Mouse (Mus musculus) MN1 (cell line): ENCODE data around the gene Srp68.

ENCODE experiments used
- DNase-seq: peaks from one replicate; pipeline ENCODE4 v3.0.0-alpha.2; 2016; ENCODE audit warnings: low spot score

The Srp68 gene

DNA sequence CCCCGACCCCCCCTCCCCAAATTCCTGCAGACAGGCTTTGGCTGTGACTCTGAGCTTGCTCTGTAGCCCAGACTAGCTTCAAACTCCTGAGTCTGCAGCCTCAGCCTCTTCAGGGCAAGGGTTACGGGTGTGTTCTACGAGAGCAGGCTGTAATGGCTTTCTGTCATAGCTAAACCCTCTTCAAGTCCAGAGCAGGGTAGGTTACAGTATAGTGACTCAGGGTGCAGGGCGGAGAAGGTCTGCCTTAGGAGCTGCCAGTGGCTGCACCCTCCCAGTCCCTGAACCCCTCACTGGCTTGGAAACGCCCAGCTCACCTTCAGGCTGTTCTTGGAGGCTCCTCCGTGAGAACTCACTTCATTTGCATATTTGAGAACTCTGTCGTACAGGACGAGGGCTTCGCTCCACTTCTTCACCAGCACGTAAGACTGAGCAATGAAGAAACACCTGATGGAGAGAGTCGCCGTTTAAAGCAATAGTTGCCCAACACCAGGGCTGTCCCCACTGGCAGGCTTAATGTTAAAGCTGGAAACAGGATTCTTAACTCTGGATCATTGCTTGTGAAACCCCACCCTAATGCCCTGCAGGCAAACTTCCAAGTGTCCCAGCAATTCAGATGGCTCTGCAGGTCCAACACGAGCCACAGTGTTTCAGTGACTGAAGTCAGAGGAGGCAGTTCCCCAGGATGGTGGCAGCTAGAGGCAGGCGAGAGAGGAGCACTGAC lies 26.4 kb downstream of the Srp68 start:
- DNase-seq, result no peak

DNA sequence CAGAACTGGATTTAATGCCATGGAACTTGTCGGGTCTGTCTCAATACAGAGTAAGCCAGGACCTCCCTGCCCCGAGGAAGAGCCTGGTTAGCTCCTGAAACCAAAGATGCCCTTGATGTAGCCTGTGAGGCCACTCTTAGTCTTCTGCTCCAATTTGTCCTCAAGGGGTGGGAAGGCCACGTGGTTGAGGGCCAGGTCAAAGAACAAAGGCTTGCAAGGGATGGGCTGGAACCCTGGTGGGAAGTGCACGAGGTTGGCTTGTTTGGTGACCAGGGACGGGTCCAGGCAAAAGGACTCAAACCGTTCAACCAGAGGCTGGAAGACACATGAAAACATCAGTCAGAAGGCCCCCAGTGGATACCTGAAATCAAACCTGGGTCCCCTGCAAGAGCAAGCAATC lies 28.4 kb downstream of the Srp68 start:
- DNase-seq, result no peak

DNA sequence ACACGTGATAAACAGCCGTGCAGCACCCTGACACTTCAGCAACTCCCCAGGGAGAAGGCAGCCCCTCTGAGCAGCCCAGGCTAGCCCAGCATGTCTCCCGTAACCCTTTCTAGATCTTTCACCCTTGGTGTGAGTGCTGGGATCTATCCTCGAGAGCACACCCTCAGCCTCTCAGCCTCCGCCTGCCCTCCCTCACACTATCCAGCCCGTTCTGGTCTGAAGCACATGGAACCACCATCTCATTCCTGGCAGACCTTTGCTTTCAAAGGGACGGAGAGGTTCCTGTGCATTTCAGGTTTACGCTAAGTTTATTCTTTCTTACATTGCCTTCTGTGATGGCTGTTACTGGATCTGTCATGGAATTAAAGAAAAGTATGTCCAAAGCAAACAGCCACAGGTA lies 29.4 kb downstream of the Srp68 start:
- DNase-seq, result no peak

DNA sequence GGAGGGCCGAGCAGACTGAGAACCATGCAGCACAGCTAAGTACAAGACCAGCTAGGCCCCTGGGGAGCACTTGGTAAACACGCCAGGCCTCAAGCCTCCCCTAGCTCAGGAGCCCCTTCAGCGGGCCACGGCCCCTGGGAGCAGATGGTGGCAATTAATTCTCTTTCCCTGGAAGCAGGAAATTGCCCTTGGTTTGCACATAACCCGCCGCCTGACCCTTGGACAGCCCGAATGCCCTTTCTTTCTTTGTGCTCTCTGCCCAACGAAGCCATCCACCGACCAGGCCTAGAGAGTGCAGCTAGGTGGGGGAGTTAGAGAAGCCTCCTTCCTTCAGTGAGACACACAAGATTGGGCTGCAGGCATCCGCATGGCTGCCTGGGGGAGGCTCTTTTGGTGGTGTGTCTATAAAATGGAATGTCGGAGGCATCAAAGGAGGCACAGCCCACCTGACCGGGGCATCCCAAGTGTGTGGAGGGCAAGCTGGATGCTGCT lies 32.2 kb downstream of the Srp68 start:
- peak; percentile 36 for DNase-seq

DNA sequence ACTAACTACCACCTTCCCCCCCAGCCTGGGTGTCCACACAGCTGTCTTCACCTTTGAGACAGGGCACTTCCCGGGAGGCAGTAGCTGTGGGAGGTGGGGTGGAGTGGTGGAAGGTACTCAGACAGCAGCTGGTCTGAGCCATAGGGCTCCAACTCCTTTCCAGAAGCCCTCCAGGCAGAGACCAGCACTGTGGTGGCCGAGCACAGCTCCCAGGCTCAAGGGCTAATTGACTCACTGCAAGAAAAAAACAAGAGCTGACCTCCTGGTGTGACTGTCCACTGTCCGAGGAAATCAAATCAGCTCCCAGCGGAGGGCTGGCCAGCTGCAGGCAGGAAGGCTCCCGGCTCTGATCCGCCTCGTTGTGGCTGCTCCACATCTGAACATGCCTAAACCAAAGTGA lies 34.2 kb downstream of the Srp68 start:
- DNase-seq, result peak; percentile 88

DNA sequence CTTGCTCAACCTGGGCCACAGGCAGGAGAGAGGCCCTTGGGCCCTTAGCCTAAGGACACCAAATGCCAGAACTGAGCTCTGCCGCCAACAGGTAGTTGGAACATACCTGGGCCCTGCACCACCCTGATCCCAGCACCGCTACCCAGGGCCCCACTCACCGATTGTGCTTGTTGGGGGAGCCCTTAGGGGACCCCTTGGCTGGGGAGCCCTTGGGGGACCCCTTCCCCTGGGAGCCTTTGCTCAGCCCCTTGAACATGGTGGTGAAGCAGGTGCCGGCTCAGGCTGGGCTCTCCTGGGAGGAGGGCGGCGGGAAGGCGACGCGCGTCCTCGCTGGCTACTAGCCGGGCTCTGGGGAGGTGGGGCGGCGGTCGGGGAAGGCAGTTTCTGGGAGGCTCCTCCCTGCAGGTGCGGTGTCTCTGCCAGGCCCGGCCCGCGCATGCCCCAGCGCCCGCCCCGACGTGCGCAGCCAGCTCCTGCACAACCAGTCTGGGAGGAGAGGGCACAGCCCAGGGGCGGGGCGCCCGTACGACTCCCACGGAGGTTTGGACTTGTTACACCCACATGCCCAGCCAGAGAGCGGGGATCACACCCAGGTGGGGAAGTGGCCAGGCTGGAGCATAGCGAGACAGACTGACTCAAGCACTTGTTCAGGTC lies 36.1 kb downstream of the Srp68 start, which contains the start of gene Evpl:
Evpl (minus strand) TSS at position 336 of the 654 bp plus-strand sequence.
- no peak for DNase-seq

DNA sequence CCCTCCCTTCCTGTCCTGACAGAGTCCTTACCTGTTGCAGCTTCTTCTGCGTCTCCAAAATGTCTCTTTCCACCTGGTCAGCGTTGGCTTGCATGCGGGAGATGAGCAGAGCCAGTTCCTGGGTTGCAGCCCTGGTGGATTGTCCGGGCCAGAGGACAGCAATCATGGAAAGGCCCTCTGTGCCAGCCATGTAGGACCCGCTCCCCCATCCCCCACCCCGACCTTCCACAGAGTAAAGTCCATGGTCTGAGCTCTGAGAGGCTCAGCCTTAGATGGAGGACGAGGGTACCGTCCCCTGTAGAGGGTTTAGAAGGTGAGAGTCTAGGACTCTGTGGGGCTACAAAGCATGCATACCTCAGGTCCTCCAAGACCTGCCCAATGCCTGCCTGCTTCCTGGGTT lies 39.1 kb downstream of the Srp68 start:
- DNase-seq, result no peak

DNA sequence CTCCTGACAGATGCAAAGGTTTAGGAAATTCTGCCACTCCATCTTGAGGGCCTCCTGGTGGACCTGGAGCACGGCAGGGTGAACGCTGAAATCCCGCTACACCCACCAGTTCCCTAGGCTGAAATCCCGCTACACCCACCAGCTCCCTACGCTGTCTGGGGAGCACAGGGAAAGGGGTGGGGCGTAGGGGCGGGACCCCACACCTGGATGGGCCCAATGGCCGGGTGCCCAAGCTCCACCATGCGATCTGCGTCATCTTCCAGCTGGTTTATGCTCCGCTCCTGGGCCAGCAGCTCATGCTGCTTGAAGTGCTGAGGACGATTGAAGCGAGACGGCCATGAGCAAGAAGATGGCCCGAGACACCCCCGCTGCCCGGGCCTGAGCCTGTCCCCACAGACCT lies 41.6 kb downstream of the Srp68 start:
- DNase-seq, result no peak

DNA sequence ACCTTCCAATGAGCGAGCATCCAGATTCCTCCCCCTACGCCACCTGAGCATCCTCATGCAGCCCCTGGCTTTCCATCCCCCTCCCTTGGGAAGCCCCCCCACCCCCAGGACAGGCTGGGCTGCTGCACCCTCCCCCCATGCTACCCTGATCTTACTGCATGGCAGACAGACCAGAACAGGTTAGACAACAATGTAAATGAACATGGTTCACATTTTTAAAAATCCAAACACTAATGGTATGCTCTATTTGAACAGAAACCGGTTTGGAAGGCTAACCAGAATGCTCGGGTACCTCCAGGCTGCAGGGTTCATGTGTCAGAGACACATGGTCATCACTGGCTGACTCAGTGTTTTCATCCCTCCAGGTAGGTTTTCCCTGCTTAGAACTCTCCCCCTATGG lies 45.3 kb downstream of the Srp68 start:
- no peak for DNase-seq

DNA sequence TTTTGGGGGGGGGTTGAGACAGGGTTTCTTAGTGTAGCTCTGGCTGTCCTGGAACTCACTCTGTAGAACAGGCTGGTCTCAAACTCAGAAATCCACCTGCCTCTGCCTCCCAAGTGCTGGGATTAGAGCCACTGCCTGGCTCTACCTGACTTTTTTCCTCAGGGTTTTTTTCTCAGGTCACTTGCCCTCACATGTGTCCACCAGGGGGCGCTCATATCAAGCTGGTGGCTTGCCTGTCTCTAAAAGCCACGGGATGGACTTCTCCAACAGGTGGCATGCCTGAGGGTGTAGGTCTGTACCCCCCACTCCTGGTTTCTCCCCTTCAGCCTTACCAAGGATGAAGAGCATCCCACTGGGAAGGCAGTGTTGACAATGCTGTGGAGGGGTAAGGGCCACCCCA lies 47.6 kb downstream of the Srp68 start:
- peak; percentile 84 for DNase-seq

DNA sequence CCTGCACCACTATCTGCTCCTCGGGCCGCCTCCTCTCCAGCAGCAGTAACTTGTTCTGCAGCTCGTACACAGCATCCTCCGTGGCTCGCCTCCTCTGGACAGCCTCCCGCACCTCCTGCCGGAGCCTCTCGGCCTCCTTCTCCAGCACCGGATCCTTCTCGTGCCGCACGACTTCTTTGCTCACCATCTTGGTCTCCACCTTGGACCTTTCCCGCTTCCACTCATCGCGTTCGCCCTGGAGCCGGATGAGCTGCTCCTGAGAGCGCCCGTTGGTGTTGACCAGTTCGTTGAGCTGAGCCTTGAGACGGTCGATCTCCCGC lies 51.3 kb downstream of the Srp68 start:
- DNase-seq, result no peak

DNA sequence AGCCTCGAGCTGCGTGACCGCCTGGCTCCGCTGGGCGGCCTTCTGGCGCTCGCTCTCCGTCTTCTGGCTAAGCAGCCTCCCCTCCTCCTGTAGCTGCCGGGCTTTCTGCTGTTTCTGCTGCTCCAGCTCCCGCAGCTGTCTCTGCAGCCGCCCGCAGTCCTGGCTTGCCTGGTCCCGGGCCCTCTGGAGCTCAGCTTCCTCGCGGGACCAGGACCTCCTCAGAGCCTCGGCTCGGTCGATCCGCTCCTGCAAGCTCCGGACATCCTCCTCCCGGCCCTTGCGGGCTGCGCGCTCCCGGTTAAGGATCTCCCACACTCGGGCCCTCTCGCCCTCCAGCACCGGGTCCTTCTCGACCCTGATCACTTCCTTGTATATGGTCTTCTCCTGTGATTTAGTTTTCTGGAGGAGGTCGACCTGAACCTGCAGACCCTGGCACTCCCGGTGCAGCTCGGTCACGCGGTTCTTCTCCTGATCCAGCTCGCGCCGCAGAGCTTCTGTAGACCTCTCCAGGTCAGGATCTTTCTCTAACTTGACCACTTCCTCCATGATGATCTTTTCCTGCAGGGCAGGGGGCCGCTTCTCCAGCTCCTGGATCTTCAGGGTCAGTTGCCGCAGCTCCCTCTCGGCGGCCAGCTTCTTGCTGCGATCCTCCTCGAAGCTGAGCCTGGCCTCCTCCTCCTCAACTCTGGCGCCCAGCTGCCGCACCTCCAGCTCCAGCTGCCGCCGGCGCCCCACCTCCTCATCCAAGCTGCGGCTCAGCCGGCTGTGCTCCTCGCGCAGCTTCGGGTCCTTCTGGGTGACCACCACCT lies 51.9 kb downstream of the Srp68 start:
- DNase-seq, result no peak

DNA sequence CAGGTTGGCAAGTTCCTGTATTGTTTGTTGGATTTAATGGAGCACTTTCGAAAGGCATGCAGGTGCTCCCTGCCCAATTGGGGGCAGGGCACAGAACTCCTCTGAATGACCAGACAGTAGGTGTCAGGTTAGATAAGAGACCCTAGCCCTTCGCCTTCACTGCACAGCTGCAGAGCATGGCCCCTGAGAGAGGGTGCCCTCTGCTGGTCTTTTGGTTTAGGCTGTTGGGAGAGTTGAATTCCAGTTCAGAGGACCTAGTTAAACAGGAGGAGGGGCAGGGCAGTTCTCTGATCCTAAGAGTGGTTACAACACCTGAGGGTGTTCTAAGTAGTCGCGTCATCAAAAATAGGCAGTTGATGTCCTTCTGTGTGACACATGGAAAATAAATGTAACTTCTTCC lies 54.1 kb downstream of the Srp68 start:
- peak; percentile 58 for DNase-seq

DNA sequence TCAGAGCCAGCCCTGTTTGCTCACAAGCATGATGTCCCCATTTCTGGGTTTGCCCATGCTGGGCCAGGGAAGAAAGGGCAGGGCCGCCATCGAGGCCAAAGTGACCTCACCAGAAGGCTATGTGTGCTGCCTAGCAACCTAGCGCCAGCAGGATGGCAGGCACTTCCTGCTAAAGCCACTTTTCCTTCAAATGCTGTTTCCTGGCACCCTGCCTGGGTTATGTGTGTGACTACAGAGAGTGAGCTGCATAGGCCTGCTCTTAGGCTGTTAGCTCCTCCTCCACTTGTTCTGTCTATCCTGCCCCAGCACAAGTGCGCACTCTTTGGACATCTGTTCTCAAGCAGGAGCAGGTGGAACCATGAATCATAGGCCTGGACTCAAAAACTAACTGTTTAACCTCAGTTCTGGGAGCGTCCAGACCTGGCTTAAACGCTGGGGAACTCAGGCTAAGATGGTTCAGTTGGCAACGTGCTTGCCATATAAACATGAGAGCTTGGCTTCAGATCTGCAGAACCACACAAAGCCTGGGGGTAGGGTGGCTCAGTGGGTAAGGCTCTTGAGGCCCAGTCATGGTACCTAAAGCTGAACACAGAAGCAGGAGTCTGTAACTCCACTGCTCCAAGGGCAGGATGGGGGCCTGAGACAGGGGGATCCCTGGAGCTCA lies 55.1 kb downstream of the Srp68 start:
- DNase-seq, result peak; percentile 98

DNA sequence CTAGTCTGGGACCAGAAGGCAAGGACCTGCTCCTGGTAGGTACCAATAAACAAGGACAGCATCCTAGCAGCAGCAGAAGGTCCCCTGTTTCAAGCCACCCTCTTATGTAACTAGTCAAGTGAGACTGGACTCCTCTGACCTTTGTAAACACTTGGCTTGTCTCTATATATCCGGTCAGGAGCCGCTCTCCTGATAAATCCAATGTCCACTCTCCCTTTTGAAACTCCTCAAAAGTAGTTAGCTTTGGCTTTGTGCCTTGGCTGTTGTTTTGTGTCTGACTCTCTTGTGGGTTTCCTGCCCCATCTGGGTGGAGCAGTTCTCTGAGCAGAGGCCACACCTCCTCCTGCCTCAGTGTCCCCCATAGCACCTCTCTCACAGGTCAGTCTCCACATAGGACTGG lies 55.8 kb downstream of the Srp68 start:
- peak; percentile 33 for DNase-seq

DNA sequence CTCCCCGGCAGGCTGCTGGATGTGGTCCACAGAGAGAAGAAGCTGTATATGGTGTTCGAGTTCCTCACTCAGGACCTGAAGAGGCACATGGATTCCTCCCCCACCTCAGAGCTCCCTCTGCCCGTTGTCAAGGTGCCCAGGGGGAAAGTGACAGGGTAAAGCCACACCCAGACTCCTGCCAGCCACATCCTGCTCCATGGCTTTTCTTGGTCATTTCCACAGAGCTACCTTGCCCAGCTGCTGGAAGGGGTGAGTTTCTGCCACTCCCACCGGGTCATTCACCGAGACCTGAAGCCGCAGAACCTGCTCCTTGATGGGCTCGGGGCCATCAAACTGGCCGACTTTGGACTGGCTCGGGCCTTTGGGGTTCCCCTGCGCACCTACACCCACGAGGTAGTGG lies 57.5 kb downstream of the Srp68 start:
- DNase-seq, result no peak

DNA sequence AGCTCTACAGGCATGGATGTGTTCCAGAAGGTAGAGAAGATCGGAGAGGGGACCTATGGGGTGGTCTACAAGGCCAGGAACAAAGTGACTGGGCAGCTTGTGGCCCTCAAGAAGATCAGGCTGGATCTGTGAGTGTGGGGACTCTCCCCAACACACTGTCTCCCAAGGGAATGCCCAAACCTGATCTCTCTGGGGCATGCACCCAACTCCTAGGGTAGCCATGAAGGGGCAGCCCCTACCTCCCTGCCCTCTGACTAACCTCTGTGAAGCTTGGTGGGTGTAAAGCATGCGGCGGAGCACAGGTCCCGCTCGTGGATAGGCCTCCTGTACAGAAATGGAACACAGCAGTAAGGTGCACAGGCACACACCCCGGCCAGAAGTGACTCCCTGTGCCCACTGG lies 58.0 kb downstream of the Srp68 start:
- DNase-seq, result no peak

DNA sequence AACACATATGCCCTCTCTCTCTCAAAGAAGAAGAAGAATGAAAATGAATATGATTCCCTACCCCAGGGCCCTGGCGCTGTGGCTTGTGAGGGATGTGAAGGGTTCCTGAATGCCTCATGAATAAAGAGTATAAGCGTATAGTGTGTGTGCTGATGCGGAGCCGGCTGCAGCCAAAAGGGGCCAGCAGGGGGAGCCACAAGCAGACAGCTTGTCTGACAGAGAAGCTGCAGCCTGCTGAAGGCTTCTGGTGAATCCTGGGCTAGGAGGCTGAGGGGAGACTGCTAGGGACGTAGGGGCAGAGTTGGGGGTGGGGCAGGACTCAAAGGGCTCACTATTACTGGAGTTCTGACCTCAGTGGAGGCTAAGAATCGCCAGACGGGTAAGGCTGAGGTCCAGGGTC lies 58.8 kb downstream of the Srp68 start:
- DNase-seq, result no peak

DNA sequence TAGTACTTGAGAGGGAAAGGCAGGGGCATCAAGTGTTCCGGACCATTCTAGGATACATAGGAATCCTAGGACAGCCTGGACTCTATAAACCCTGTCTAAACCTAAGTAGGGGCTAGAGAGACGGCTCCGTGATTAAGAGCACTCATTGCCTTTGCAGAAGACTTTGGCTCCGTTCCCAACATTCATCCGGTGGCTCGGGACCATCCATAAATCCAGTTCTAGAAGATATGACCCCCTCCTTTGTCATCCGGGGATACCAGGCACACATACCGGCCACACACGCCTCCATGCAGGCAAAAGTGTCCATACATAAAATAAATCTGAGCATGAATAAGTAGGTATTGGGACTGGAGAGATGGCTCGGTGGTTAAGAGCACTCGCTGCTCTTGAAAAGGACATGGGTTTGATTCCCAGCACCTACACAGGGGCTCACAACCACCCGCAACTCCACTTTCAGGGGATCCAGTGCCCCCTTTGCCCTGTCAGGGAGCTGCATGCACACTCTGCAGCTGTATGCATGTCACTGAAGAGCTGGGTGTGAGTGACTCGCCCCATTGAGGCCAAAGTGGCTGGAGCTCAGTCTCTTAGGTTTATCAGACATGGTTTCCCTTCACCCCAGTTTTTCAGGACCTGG lies 60.0 kb downstream of the Srp68 start:
- no peak for DNase-seq

DNA sequence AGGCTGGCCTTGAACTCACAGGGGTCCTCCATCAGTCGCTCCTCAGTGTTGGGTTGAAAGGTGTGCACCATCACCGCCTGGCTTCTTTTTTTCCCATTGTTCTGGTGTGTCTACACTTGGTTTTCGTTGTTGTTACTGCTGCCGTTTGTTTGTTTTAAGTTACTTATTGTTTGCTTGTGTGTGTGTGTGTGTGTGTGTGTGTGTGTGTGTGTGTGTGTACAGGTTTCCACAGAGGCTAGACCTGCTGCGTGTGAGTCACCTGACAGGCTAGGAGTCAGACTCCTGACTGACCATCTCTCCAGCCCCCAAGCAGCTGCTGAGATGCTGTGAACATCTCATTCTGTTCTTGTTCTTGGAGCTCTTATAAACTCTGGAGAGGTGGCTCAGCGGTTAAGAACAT lies 61.2 kb downstream of the Srp68 start:
- DNase-seq, result no peak

DNA sequence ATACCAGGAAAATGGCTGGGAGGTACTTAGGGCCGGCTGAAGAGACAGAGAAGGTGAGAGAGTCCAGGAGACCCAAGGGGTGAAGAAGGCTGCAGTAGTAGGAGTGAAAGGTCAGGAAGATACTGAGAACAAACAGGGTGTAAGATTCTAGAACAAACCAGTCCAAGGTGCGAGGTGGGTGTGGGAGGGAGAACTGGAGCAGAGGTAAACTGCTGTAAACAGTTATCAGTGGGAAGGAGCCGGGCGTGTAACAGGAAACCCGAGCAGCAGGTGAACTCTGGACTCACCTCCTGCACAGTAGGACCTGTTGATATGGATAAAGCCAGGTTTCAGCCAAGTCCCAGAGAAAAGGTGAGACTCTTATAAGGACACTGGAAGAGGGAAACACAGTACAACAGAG lies 63.3 kb downstream of the Srp68 start:
- DNase-seq, result no peak

DNA sequence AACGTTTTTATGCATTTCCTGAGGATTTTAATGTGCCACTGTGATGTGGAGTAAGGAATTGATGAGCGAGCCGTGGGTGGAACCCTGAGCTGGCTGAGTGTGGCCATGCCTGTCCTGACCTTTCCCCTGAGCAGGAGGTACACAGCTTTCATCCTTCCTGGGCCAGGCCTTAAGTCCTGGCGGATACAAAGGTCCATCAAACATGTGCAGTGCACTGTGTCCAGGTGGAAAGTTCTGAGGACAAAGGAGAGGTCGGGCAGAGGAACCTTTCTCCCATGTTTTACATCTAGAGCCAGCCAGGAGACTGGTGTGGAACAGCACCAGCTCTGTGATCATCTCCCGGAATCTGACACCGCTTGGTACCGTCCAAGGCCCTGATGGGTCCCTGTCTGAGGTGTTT lies 64.8 kb downstream of the Srp68 start:
- no peak for DNase-seq
